Mouse (Mus musculus): ENCODE results near the gene Fbxl15.

The Fbxl15 gene

GRCm38 (mm10) chr19:46347936-46348668 is 20.1 kb downstream of the Fbxl15 start:
- DNase-seq (ENCODE audit: low spot score), result no peak

GRCm38 (mm10) chr19:46348761-46349458 is 20.9 kb downstream of the Fbxl15 start:
- no peak for DNase-seq (ENCODE audit: low spot score)

- DNase-seq (ENCODE audit: low spot score), result no peak
Observed at GRCm38 (mm10) chr19:46349550-46349949, 21.6 kb downstream of the Fbxl15 start.

GRCm38 (mm10) chr19:46350168-46350932 is 22.4 kb downstream of the Fbxl15 start, which contains the start of gene 2310034G01Rik:
Gene 2310034G01Rik (minus strand): TSS chr19:46350302.
- DNase-seq (ENCODE audit: low spot score), result no peak

GRCm38 (mm10) chr19:46356701-46357138 is 28.7 kb downstream of the Fbxl15 start:
- DNase-seq (ENCODE audit: low spot score), result peak; percentile 57

- no peak for DNase-seq (ENCODE audit: low spot score)
Observed at GRCm38 (mm10) chr19:46357344-46358280, 29.6 kb downstream of the Fbxl15 start.

- no peak for DNase-seq (ENCODE audit: low spot score)
Observed at GRCm38 (mm10) chr19:46358381-46358780, 30.4 kb downstream of the Fbxl15 start.

- no peak for DNase-seq (ENCODE audit: low spot score)
Observed at GRCm38 (mm10) chr19:46362104-46362503, 34.1 kb downstream of the Fbxl15 start.

- no peak for DNase-seq (ENCODE audit: low spot score)
Observed at GRCm38 (mm10) chr19:46363294-46364009, 35.5 kb downstream of the Fbxl15 start.

GRCm38 (mm10) chr19:46367798-46368590 is 40.0 kb downstream of the Fbxl15 start:
- no peak for DNase-seq (ENCODE audit: low spot score)

- DNase-seq (ENCODE audit: low spot score), result no peak
Observed at GRCm38 (mm10) chr19:46369204-46369603, 41.2 kb downstream of the Fbxl15 start.

- DNase-seq (ENCODE audit: low spot score), result no peak
Observed at GRCm38 (mm10) chr19:46374477-46375088, 46.6 kb downstream of the Fbxl15 start.

- DNase-seq (ENCODE audit: low spot score), result no peak
Observed at GRCm38 (mm10) chr19:46375489-46375888, 47.5 kb downstream of the Fbxl15 start.

- DNase-seq (ENCODE audit: low spot score), result no peak
Observed at GRCm38 (mm10) chr19:46375891-46376290, 47.9 kb downstream of the Fbxl15 start.

Measured in spleen, adult 12 weeks (tissue).